Mouse (Mus musculus): ENCODE data around the gene Peak1.
"Not testable (repeated sequence)": the region's sequence is repeated elsewhere in the genome, so short reads cannot be mapped to it uniquely, and the experiment has no call there.

The Peak1 gene

GRCm38 (mm10) chr9:56417948-56418737, at the start of gene Peak1, which contains the start of gene Hmg20a:
Peak1 (minus strand) TSS chr9:56418067.
Hmg20a (plus strand) TSS chr9:56418609.
- peak; percentile 100 for DNase-seq

GRCm38 (mm10) chr9:56466251-56466650, 48.4 kb upstream of the Peak1 start:
- no peak for DNase-seq

- no peak for DNase-seq
These were observed 47.2 kb upstream of the Peak1 start for GRCm38 (mm10) chr9:56464863-56465654.

- DNase-seq = no peak
These were observed 46.0 kb upstream of the Peak1 start for GRCm38 (mm10) chr9:56463686-56464515.

- no peak for DNase-seq
These were observed 45.2 kb upstream of the Peak1 start for GRCm38 (mm10) chr9:56463046-56463445.

GRCm38 (mm10) chr9:56462606-56463005, 44.7 kb upstream of the Peak1 start:
- peak; percentile 30 for DNase-seq

GRCm38 (mm10) chr9:56460987-56461386, 43.1 kb upstream of the Peak1 start:
- DNase-seq = no peak

- DNase-seq = no peak
These were observed 38.6 kb upstream of the Peak1 start for GRCm38 (mm10) chr9:56456426-56456825.

GRCm38 (mm10) chr9:56453038-56453815, 35.4 kb upstream of the Peak1 start:
- DNase-seq = no peak

GRCm38 (mm10) chr9:56451570-56451969, 33.7 kb upstream of the Peak1 start:
- DNase-seq = peak; percentile 24 to 35

- DNase-seq = no peak
These were observed 21.8 kb upstream of the Peak1 start for GRCm38 (mm10) chr9:56439699-56440098.

GRCm38 (mm10) chr9:56437300-56437892, 19.5 kb upstream of the Peak1 start:
- not testable (repeated sequence) for DNase-seq

- DNase-seq = peak; percentile 65 to 69
These were observed 18.1 kb upstream of the Peak1 start for GRCm38 (mm10) chr9:56435821-56436526.

GRCm38 (mm10) chr9:56424861-56425260, 7.0 kb upstream of the Peak1 start:
- no peak for DNase-seq

- DNase-seq = no peak
These were observed 4.1 kb upstream of the Peak1 start for GRCm38 (mm10) chr9:56421991-56422390.

GRCm38 (mm10) chr9:56420892-56421601, 3.2 kb upstream of the Peak1 start:
- no peak for DNase-seq

- DNase-seq = no peak
These were observed 2.4 kb upstream of the Peak1 start for GRCm38 (mm10) chr9:56420236-56420635.

- DNase-seq = peak; percentile 63 to 65
These were observed 922 bp upstream of the Peak1 start for GRCm38 (mm10) chr9:56418738-56419239.

- peak; percentile 78 to 87 for DNase-seq
These were observed 386 bp downstream of the Peak1 start for GRCm38 (mm10) chr9:56417415-56417947.
